Mouse (Mus musculus): ENCODE data around the gene Camk2b. TPM values are rescaled to one million over a fixed set of nuclear protein-coding genes. Genes with fewer than 3 reads are reported as not detected.
"Not testable (repeated sequence)": the region's sequence is repeated elsewhere in the genome, so short reads cannot be mapped to it uniquely, and the experiment has no call there.

Camk2b gene
- total RNA-seq (2021): 100 to 1,000 TPM; 644 to 664 TPM

DNA sequence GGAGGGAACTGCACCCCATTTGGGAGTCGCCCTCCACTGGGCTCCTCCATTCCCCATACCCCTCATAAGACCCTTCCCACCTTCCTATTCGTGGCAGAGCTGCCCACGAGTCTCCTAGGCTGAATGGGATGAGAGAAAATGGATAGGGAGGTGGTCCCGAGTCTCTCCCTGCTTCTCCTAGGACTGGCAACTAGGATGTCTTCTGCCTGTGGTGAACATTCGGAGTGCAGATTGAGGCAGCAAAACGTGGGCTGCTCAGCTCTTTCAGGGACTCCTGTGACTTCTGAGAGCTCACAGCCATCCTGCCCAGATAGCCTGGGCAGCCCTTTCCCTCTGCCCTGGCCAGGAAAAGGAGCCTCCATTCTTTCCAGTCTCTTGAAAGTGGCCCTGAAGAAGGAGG lies at the start of gene Camk2b:
Gene Camk2b (minus strand): TSS at position 187 of the 400 bp plus-strand sequence.
- intact Hi-C loops (cut with DNase I): no loop called here
- DNase-seq (ENCODE audit: low spot score in 2 of 2): no peak

DNA sequence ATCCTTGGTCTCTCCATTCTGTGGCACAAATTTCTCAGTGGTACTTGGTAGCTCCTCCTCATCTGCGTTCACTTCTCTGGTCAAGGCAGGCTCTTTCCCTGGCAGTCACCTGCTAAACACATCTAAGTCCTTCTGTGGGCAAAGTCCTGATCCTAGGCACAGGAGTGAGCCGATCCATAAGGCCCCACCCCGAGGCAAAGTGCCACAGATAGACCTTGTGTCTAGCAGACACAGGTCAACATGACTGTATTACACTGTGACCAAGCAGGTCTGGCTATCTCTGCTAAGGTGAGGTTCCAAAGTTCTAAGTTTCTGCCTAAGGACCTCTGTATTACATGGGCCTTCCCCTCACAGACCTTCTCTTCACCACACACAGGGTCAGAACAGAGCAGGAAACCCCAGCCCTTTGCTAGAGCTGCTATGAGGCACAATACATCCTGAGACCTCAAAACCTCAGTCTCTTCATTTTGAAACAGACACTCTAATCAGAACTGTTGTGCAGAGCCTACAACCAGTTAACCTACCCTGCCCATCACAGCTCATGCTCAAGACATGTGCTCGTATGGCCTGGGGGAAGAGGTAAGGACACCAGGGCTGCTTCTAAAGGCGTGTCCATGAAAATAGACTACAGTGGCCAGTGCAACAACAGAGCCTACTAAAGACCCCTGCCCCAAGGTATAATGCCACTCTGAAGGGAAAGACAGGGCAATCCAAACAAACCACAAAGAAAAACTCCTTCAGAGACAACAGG lies 45.7 kb upstream of the Camk2b start:
- intact Hi-C loops (cut with DNase I): loop anchor here (10.0 kb wide), 1 partner anchor 153 kb away; the partner anchor contains the start of gene Ddx56

GRCm38 (mm10) chr11:6109990-6110389 lies 43.8 kb upstream of the Camk2b start:
- DNase-seq (ENCODE audit: low spot score in 2 of 2): peak; percentile 37 to 63
- intact Hi-C loops (cut with DNase I): loop anchor here (10.0 kb wide), 1 partner anchor 155 kb away; the partner anchor contains the start of gene Ddx56

More for the DNA sequence above, 45.7 kb upstream of the Camk2b start:
- no peak for DNase-seq (ENCODE audit: low spot score in 2 of 2)

DNA sequence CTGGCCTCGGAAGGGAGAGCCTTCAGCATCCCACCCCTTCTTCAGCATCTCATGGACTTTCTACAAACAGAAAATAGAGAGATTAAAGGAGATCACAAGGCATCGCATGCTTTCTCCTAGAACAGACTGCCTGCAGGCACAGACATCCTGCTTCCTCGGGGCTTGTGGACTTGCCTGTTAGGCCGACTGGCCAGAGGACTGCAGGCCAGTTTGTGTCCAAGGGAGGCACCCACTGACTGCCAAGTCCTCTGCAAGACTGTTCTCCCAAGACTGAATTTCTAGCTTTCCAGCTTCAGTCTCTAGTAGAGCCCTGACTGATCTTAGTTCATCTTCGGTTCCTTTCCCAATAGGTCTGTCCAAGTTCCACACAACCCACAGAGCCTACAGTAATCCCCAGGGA lies 42.1 kb upstream of the Camk2b start:
- intact Hi-C loops (cut with DNase I): no loop called here
- DNase-seq (ENCODE audit: low spot score in 2 of 2): no peak

- no peak for DNase-seq (ENCODE audit: low spot score in 2 of 2)
- intact Hi-C loops (cut with DNase I): no loop called here
These were observed 41.6 kb upstream of the Camk2b start for GRCm38 (mm10) chr11:6107722-6108121.

DNA sequence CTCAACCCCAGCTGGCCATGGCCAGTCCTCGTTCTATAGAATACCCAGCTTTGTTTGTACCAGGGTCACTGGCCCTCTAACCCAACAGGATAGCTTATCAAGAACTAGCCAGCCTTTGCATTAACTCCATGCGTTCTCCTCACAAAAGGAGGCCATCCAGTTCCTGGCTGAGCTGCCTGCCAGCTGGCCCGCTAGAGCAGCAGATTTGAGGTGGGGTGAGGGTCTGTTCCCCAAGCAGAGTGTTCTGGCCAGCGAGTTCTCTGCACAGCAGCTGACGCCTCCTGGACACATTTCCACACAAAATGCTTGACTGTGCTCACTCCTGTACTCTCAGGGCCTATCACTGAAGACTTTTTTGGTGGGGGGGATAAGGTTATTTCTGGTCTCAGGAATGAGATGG lies 38.6 kb upstream of the Camk2b start:
- intact Hi-C loops (cut with DNase I): no loop called here
- no peak for DNase-seq (ENCODE audit: low spot score in 2 of 2)

- intact Hi-C loops (cut with DNase I); DNase-seq (ENCODE audit: low spot score in 2 of 2): not testable (repeated sequence)
These were observed 30.5 kb upstream of the Camk2b start for GRCm38 (mm10) chr11:6096637-6097036.

- DNase-seq (ENCODE audit: low spot score in 2 of 2): peak; percentile 50 to 59
- intact Hi-C loops (cut with DNase I): loop anchor here (5.0 kb wide), 1 partner anchor 35 kb away; no protein-coding TSS in a partner anchor
These were observed 20.8 kb upstream of the Camk2b start for GRCm38 (mm10) chr11:6086991-6087390.

- DNase-seq (ENCODE audit: low spot score in 2 of 2): no peak
- intact Hi-C loops (cut with DNase I): no loop called here
These were observed 12.6 kb upstream of the Camk2b start for GRCm38 (mm10) chr11:6078737-6079136.

- intact Hi-C loops (cut with DNase I): no loop called here
- DNase-seq (ENCODE audit: low spot score in 2 of 2): no peak
These were observed 9.5 kb upstream of the Camk2b start for GRCm38 (mm10) chr11:6075618-6076066.

DNA sequence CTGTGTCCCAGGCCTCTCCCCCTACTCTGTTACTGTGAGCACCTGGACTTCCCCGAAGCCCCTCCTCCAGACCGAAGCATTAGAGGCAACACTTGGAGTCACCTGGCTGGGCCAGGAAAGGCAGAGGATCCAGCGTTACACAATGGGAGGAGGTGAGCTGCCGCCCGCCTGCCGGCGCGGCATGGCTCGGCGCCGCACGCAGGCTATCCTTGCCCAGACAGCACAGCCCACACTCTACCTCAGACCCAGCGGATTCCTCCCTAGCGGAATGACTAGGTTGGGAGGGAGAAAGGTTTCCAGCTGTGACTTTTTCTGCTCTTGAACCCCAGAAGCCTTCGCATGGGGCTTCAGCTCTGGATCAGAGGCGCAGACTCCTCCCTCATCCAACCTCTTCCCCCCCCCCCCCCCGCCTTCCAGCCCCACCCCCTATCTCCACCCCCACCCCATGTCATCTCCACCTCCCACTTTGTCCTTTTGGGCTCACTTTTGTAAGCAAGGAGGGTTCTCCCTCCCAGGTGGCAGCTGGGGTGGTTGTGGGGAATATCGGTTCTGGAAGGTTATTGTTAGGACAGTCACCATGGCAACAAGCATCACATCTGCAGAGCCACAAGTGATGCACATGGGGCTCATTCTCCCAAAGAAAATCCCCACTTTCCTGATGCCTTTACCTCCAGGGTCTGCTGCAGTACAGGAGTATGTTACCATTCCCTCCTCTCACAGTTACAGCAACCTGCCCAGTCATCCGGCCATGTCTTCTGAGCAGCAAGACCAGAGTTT lies 2.2 kb upstream of the Camk2b start:
- intact Hi-C loops (cut with DNase I): no loop called here
- peak; percentile 54 to 61 for DNase-seq (ENCODE audit: low spot score in 2 of 2)

GRCm38 (mm10) chr11:6067160-6067559 lies 998 bp upstream of the Camk2b start:
- intact Hi-C loops (cut with DNase I): no loop called here
- no peak for DNase-seq (ENCODE audit: low spot score in 2 of 2)

GRCm38 (mm10) chr11:6065551-6066121 lies 526 bp downstream of the Camk2b start:
- intact Hi-C loops (cut with DNase I): loop anchor here (2.0 kb wide), 2 partner anchors 53 to 113 kb away; no protein-coding TSS in a partner anchor
- DNase-seq (ENCODE audit: low spot score in 2 of 2): peak; percentile 73 to 88

- peak; percentile 62 to 68 for DNase-seq (ENCODE audit: low spot score in 2 of 2)
- intact Hi-C loops (cut with DNase I): loop anchor here (2.0 kb wide), 2 partner anchors 54 to 114 kb away; no protein-coding TSS in a partner anchor
These were observed 1.1 kb downstream of the Camk2b start for GRCm38 (mm10) chr11:6065046-6065521.

DNA sequence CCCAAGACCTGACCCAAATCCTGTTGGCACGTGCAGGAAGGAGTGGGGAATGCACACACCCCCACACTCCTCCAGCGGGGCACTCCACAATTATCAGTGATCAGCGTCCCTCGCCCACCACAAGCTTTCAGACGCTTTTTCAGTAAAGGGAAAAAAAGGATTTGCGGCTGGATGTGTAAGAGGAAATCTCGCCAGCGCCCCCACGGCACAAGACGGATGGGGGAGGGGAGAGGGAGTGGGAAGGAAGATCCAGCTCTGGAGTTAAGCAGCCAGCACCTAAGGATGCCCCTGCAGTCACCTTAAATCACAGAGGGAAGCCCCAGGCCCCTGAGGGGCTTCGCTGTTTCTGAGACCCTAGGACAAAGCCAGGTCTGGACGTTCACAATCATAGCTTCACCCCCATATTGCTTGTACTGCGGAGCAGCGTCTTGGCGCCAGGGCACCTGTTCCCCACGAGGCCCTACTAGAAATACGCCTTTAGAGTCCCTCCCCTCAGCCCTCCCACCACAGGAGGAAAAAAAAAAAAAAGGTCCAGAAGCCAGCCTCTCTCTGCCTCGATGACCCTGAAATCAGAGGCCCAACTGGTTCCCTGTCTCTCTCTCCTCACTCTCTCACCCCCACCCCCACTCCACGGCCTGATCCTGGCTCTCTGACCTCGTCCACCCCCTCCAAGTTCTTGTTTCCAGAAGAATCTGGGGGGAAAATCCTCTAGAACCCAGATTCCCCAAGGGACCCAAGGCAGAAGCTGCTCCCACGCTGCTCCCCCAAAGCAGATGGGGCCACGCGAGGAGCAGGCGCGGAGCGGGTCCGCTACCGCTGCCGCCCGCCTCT lies 1.7 kb downstream of the Camk2b start:
- intact Hi-C loops (cut with DNase I): loop anchor here (2.0 to 5.0 kb wide), 4 partner anchors 47 to 114 kb away; no protein-coding TSS in a partner anchor
- DNase-seq (ENCODE audit: low spot score in 2 of 2): peak; percentile 65 to 71

- intact Hi-C loops (cut with DNase I): loop anchor here (2.0 to 5.0 kb wide), 4 partner anchors 46 to 115 kb away; no protein-coding TSS in a partner anchor
- no peak for DNase-seq (ENCODE audit: low spot score in 2 of 2)
These were observed 2.5 kb downstream of the Camk2b start for GRCm38 (mm10) chr11:6063501-6064214.

DNA sequence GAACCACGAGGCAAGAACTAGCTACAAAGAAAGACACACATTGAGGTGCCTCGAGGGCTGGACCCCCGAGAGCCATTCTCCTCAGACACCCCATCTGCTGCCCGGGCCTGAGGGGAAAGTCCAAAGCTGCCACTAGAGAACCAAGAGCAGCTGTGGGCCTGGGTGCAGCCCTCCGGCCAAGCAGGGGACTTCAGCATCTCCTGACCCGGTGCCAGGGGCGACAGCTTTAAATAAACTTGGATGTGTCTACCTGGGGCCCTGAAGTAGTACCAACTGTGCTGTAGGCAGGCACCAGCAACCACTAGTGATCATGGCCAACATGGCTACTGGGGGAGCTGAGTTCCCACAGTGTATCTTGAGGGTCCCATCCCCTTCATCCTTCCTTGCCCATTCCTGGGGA lies 3.1 kb downstream of the Camk2b start:
- peak in 1 of 2 experiments; percentile 12 for DNase-seq (ENCODE audit: low spot score in 2 of 2)
- intact Hi-C loops (cut with DNase I): loop anchor here (5.0 kb wide), 2 partner anchors 46 to 61 kb away; no protein-coding TSS in a partner anchor

DNA sequence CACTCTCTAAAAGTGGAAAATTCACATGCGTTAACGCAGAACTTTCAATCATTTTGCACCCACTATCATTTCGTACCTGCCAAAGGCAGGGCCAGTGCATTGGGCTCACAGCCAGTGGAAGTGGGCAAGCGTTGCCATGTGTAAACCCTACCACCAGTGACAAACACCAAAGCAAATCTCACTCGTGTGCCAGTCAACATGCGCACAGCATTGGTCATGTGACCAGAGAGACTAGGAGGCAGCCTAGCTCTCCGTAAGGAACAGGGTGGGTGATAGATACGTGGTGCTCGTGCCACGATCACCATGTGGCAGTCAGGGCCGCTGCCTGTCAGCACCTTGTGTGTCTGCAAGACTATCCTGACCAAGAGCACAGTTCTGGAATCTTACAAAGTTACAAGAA lies 3.8 kb downstream of the Camk2b start:
- DNase-seq (ENCODE audit: low spot score in 2 of 2): peak in 1 of 2 experiments; percentile 18
- intact Hi-C loops (cut with DNase I): loop anchor here (5.0 kb wide), 2 partner anchors 45 to 60 kb away; no protein-coding TSS in a partner anchor
